Mouse (Mus musculus) gonadal fat pad, adult 2 months (tissue): ENCODE data around the gene Thap11. TPM values are rescaled to one million over a fixed set of nuclear protein-coding genes. Genes with fewer than 3 reads are reported as not detected.

Experiments
- DNase-seq: peaks from one replicate; pipeline ENCODE4 v3.0.0-alpha.2; 2012; ENCODE audit warnings: low read depth
- polyA plus RNA-seq: library from polyadenylated mRNA; depleted of rRNA; stranded (reverse); fragments of >200 nt; gene quantifications from 2 replicates; pipeline ENCODE4 v1.2.3, GENCODE M21; 2012

Gene Thap11
- polyA plus RNA-seq, 1 experiment: 46.8 TPM

DNA sequence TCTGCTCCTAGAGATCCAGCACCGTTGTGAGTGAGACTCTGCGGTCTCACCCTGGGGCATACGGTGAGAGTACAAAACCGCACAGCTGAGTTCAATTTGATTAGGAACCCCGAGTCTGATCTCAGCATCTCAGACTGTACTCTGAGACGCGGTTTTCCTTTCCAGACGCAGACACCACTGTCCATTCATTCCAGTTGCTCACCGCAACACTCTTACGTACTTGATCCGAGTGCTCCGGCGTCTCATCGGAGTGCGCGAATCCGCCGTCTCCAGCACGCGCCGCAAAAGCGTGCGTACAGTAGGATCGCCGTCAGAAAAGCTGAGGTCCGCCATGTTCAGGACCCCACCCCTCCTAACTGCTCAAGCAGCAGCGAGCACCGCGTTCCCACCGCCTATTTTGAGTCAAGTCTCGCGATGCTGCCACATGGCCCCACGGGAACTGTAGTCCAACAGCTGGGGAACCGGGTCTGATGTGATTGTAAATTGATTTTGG lies 3.2 kb upstream of the Thap11 start:
- no peak for DNase-seq

DNA sequence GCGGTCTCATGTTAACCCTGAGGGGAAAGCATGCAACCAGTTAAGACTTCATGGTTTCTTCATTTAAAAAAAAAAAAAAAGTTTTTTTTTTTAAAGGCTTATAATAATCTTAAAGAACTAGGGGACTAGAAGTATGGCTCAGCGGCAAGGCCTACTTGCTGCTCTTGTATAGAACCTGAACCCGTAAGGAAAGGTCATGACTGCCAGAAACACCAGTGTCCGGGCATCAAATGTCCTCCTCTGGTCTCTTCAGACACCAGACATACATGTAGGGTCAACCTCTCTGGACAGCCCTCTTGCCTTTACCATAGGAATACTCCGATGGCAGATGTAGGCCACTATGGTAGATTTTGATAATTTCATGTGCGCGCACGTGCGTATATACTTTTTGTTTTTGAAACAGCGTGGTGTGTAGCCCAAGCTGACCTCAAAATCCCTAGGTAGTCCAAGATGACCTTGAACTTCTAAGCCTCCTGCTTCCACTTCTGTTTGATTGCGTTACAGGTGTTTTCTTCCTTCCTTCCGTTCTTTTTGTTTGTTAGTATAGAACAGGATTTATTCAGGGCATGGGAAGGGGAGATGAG lies 2.7 kb upstream of the Thap11 start:
- no peak for DNase-seq

- no peak for DNase-seq
Measured at GRCm38 (mm10) chr8:105853178-105853577, 1.8 kb upstream of the Thap11 start, which contains the start of gene Cenpt. TSS of gene Cenpt (minus strand) at chr8:105853278.

DNA sequence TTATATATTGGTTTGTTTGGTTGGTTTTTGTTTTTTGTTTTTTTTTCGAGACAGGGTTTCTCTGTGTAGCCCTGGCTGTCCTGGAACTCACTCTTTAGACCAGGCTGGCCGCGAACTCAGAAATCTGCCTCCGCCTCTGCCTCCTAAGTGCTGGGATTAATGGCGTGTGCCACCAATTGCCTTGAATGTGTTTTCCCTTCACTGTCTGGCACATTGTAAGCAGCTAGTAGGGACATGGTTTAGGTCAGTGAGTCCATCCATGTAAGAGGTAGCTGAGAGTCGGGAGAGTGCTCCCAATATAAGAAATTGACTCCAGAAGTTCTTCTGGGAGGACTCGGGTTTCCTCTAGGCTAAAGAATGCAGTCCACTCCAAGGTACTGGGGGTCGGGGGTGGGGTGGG lies 629 bp upstream of the Thap11 start:
- DNase-seq: no peak

DNA sequence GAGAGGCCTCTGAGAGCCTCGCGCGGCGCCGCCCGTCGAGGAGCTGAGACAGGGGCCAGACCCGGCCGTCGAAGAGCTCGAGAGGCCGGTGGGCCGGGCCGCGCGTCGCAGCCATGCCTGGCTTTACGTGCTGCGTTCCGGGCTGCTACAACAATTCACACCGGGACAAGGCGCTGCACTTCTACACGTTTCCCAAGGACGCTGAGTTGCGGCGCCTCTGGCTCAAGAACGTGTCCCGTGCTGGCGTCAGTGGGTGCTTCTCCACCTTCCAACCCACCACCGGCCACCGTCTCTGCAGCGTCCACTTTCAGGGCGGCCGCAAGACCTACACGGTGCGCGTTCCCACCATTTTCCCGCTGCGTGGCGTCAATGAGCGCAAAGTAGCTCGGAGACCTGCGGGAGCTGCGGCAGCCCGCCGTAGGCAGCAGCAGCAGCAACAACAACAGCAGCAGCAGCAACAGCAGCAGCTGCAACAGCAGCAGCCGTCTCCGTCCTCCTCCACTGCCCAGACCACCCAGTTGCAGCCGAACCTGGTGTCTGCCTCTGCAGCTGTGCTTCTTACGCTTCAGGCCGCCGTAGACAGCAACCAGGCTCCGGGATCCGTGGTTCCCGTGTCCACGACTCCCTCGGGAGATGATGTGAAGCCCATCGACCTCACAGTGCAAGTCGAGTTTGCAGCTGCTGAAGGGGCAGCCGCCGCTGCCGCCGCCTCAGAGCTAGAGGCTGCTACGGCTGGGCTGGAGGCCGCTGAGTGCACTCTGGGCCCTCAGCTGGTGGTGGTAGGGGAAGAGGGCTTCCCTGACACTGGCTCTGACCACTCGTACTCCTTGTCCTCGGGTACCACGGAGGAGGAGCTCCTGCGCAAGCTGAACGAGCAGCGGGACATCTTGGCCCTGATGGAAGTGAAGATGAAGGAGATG lies 576 bp downstream of the Thap11 start:
- no peak for DNase-seq

GRCm38 (mm10) chr8:105856168-105856835 lies 1.4 kb downstream of the Thap11 start:
- no peak for DNase-seq

DNA sequence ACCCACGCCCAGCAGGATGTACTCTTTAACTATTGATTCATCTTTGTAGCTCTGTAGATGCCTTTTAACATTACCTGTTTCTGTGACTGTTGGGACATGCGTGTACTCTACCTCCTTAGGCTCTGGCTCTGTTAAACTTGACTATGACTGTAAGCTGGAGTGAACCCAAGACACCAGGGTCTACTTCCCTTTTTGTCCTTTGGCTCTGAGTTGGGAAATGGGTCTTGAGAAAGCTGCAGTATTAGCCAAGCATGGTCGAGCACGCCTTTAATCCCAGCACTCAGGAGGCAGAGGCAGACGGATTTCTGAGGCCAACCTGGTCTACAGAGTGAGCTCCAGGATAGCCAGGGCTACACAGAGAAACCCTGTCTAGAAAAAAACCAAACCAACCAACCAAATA lies 3.6 kb downstream of the Thap11 start:
- no peak for DNase-seq

- no peak for DNase-seq
Measured at GRCm38 (mm10) chr8:105859314-105859713, 4.4 kb downstream of the Thap11 start.

GRCm38 (mm10) chr8:105860143-105860981 lies 5.4 kb downstream of the Thap11 start, which contains the start of gene Nutf2:
TSS of gene Nutf2 (plus strand) at chr8:105860580.
- DNase-seq: peak; percentile 86

DNA sequence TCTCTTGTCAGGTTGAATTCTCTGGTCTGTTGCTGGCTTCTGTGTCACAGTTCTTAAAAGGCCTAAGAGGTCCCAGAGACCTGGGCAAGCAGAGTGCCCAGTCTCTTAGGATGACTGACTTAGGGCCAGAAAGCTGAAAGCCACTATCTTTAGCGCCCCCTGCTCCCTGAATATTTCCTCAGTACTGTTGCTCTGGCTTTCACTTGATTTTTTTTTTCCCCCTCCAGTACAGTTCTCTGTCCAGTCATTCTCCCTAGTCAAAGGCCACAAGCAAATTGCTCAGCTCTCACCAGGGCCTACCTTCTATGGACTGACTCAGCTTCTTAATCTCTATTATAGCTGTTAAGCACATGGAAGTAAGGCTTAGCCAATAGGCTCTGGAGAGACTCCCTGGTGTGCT lies 7.0 kb downstream of the Thap11 start:
- no peak for DNase-seq

DNA sequence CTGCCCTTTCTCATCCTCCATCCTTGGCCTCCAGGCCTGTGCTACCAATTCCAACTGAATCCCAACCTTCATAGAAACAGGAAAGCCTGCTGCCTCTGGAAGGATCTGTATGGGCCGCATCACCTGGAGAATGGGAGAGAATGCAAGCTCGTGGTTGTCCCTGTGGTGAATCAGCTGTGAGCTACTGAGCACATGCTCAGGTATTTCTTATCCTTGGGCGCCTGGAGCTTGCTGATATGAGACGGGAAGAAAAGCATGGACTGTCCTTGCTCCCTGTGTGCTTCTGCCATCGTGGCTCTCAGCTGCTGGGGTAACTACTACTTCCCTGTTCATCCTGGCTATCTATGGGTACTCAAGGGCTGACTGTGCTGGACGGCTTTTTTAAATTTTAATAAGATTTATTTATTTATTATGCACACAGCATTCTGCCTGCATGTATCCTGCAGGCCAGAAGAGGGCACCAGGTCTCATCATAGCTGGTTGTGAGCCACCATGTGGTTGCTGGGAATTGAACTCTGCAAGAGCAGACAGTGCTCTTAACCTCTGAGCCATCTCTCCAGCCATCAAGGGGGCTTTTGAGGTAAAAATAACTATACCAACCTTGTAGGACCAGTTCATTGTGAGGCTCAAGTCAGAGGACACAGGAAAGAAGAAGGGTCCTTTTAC lies 11.6 kb downstream of the Thap11 start:
- no peak for DNase-seq

DNA sequence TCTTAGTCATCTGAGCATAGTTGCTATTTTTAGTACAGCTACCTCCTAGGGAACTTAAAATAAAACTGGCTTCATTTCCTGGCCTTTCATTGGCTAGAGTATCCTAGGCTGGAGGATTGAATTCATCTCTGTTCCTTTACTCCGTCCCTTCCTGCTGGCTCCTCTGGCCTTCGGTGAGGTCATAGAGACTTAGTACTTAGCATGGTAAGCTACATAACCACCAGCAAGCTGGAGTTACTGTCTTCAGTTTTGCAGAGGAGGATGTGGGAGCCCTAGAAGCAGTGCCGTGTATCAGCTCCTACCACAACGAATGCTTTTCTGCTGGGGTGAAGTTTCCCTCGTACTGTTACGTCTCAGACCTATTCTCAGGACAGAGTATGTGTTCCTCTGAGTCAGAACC lies 19.4 kb downstream of the Thap11 start:
- DNase-seq: no peak

DNA sequence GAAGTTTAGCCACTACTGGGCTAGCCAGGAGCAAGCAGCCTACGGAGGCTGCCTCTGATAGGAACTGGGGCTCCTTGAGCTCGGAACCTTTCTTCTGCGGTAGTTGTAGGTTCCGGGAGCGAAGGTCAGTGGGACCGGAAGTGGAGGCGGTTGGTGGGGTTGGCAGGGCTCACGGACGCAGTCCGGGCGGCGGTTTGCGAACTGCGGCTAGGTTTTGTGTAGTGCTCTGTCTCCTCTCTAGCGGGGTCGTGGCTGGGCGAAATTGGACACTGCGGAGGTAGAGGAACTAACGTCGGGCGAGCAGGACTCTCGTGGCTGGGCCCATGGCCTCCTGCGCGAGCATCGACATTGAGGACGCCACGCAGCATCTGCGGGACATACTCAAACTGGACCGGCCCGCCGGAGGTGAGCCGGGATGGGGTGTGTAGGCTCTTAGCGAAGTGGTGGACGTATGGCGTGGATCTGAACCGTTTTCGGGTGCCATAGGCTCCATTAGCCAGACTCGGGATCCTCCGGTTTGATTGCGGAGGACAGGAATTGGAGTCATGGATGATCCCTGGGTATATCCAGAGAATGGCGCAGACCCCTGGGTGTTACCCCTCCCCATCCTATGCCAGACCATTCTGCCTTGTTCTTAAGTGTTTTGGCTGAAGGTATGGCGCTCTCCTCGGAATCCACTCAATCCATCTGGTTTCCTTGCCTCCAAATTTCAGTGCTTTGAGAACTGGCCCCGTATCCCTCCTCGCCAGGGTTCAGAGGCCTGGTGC lies 26.0 kb downstream of the Thap11 start, which contains the start of gene Edc4:
Edc4 (plus strand) TSS at position 128 of the 767 bp plus-strand sequence.
- no peak for DNase-seq

DNA sequence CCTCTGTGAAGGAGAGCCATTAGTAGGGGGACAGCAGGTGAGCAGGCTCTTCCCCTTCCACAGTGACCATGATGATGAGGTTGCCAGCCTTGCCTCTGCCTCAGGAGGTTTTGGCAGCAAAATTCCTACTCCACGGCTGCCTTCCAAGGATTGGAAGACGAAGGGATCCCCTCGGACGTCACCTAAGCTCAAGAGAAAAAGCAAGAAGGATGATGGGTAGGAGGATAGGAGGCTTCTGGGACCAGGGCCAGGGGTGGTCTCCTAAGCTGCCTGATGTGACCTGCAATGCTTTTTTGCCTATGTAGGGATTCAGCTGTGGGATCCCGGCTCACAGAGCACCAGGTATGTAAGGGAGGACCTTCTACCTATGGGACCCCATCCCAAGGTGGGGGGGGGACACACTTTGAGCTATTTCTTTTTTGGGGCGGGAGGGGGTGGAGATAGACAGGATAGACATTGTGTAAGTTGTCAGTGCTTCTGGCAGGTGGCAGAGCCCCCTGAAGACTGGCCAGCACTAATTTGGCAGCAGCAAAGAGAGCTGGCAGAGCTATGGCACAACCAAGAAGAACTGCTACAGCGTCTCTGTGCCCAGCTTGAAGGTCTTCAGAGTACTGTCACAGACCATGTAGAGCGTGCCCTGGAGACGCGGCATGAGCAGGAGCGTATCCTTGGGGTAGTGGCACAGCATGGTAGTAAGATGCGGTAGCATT lies 35.0 kb downstream of the Thap11 start:
- DNase-seq: no peak

DNA sequence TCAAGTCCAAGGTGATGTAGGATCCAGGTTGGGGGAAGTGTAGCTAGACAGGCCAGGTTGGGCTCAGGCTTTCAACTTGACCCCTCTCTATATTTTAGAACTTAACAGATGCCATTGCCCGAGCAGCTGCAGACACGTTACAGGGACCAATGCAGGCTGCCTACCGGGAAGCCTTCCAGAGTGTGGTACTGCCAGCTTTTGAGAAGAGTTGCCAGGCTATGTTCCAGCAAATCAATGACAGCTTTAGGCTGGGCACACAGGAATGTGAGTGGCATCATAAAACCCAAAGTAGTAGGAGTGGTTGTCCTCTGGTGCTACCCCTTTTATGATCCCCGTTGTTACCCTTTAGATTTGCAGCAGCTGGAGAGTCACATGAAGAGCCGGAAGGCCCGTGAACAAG lies 35.9 kb downstream of the Thap11 start:
- DNase-seq: no peak

DNA sequence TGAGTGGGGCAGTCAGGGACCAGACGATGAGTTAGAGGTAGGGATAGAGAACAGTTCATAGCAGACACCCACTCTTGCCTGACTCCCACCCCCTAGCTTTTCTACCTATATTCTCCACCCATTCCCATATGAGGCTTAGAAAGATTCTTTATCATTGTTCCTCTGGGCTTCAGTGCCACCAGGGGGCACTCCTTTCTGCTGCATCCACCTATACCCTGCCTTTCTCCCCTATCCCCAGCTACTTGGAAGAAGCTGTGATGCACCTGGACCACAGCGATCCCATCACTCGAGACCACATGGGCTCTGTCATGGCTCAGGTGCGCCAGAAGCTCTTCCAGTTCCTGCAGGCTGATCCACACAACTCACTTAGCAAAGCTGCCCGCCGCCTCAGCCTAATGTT lies 37.5 kb downstream of the Thap11 start:
- DNase-seq: no peak

DNA sequence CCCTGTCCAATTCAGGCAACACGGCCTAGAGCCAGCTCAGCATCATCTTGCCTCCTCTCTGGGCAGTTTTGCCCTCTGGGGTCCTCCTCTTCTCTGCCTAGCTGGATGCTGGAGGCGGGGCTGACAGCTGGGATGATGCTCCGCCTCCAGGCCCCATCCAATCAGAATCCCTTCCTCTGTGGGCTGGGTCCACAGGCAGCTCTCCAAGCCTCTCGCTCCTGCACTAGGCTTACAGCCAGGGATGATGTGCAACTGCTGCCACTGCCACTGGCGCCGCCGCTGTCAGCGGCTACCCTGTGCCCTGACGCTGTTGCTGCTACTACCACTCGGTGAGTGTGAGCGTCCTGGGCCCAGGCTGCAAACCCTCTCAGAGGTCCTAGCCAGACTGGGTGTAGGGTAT lies 38.4 kb downstream of the Thap11 start, which contains the start of gene Nrn1l:
Nrn1l (plus strand) TSS at position 229 of the 400 bp plus-strand sequence.
- DNase-seq: no peak

- no peak for DNase-seq
Measured at GRCm38 (mm10) chr8:105897801-105898480, 43.0 kb downstream of the Thap11 start.
